Mouse (Mus musculus): ENCODE results near the gene Smim5.
"Not testable (repeated sequence)": the region's sequence is repeated elsewhere in the genome, so short reads cannot be mapped to it uniquely, and the experiment has no call there.

Gene Smim5

DNA sequence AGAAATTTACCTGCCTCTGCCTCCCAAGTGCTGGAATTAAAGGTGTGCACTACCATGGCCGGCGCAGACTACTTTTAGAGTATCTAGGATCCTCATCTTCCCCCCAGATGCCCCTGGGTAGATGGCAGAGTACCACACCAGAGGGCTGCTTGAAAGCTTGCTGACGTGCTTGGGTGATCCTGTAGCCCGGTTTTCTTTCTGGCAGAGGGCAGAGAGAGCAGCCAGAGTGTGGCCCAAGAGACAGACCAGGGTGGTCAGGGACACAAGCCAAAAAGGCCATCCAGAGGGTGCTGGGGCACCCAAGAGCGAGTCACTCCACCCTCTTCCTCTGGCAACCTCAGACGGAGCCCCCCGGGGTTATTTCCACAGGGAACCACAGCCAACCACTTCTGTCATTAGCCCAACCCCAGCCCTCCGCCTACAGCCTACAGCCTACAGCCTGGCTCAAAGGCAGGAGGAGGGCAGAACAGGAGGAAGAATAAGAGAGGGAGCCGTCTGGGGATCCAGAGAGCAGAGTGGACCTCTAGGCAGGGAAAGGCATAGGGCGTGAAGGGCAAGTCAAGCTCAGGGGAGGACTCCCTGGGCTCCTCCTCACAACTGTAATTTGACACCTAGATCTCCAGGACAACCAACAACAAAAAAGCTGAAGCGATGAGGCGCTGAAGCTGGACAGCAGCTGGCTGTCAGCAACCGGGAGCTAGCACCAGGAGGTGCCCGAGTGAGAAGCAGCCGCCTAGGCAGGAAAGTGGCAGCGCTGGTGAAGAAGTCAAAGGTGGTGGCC, at the start of gene Smim5:
Smim5 (plus strand) TSS at position 481 of the 781 bp plus-strand sequence.
- DNase-seq (ENCODE audit: low spot score): peak; percentile 89

DNA sequence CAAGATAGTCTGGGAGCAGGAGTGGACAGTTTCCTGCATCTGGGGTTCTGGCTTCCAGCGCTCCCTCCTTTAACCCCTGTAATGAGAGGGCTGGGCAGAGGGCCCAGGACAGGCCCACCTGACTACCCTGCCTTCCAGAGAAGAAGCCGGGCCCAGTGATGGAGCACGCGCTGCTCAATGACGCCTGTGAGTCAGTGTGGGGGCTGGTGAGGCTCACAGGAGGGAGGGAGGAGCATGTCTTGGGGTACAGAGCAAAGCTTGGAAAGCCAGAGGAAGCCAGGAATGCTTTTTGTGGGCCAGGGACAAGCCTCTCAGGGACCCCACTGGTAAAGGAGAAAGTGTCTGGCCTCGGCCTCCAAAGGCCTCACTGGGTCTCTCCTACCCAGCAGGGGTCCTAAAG, 45.1 kb upstream of the Smim5 start:
- DNase-seq (ENCODE audit: low spot score): no peak

DNA sequence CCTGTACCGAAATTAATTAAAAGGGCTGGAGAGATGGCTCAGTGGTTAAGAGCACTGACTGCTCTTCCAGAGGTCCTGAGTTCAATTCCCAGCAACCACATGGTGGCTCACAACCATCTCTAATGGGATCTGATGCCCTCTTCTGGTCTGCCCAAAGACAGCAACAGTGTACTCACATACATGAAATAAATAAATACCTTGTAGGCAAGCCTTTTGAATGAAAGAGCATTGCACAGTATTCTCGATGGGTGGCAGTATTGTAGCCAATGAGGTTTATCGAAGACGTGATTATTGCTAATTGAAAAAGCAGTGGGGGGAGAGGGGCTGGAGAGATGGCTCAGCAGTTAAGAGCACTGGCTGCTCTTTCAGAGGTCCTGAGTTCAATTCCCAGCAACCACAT, 42.6 kb upstream of the Smim5 start:
- DNase-seq (ENCODE audit: low spot score): not testable (repeated sequence)

DNA sequence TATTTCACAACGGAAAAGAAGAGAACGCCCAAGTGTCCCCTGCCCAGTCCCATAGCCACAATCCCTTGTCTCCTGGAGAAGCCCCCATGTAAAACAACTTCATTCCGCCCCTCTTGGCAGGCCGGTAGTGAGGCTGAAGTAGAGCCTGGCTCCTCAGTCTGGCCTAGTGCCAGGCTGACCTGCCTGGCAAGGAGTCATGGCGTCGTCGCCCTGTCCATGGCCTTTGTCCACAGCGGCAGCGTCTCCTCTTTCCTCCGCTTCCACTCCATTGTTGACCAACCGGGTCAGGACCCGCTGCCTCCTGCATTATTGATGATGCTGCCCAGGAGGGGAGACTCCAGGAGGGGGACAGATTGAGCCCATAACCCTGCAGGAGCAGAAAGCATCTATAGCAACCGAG, 41.8 kb upstream of the Smim5 start:
- no peak for DNase-seq (ENCODE audit: low spot score)

DNA sequence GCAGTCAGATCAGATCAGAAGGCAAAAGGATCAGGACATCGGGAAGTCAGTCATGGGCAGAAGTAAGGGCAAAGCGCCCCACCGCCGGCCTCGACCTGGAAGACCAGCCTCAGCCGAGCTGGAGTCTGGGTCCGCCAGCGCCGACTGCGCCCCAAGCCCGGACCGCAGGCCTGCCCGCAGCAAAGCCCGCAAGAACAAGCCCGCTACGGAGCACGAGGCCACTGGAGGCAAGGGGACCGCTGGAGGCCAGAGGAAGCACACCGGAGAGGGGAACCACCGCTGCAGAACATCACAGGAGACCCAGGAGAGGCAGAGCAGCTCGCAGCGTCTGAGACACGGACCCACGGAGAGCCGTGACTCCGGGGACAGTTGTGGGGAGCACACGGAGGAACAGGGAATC, 41.4 kb upstream of the Smim5 start, which contains the start of gene Myo15b:
Myo15b (plus strand) TSS at position 53 of the 400 bp plus-strand sequence.
- no peak for DNase-seq (ENCODE audit: low spot score)

DNA sequence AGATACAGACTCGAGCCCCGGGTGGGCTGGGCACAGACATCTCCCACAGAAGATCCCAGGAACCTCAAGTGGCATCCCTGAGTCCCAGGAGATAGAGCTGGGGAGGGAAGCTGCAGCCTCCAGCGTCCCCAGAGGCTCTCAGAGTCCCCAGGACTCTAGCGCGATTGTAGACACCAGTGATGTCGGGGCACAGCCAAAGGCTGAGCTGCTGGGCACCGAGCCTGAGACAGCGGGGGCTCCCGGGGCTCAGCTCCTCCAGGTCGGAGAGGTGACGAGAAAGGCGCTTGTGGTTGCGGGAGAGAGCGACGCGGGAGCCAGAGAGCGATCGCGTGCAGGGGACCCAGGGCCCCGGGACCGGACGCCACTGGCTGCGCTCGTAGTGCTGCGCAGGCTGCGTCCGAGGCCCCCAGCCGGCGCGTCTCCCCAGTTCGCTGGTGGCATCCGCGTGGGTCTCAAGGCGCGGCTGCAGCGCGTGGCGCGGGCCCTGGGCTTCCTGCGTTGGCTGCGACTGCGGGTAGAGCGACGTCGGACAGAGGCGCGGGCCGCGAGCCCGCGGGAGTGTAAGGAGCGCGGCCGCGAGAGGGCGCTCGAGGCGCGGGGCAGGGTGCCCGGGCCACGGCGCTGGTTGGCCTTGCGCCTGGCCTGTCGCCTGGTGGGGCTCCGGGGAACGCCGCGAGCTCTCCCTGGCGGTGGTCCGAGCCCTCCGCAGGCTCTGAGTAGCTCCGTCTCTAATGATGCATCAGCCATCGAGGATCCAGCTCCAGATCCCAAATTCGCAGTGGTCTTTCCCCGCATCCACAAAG, 40.4 kb upstream of the Smim5 start:
- peak; percentile 92 for DNase-seq (ENCODE audit: low spot score)

DNA sequence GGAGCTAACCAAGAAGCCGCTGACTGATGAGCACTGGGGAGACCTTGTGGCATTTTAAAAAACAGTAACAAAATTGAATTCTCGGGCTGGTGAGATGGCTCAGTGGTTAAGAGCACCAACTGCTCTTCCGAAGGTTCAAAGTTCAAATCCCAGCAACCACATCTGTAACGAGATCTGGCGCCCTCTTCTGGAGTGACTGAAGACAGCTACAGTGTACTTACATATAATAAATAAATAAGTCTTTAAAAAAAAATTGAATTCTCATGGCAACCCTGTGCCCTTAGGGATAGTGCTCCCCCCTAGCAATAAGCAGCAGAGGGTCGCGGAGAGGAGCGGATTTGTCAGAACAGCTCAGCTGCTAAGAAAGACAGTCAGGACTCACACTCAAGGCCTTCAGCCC, 35.9 kb upstream of the Smim5 start:
- DNase-seq (ENCODE audit: low spot score): no peak

DNA sequence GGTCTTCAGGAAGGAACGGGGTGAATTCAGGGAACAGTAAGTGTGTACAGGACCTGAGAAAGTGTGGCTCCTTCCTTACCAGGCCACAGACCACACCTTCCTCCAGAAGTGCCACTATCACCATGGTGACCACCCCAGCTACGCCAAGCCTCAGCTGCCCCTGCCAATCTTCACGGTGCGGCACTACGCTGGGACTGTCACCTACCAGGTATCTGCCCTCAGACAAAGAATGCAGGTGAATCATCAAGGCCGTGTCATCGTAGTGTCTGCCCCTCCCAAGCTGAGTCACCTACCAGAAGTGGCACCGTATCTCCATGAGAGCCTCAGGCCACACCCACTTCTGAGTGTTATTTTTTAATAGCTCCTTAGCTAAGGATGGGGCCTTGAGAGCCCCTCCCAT, 30.4 kb upstream of the Smim5 start:
- DNase-seq (ENCODE audit: low spot score): no peak

DNA sequence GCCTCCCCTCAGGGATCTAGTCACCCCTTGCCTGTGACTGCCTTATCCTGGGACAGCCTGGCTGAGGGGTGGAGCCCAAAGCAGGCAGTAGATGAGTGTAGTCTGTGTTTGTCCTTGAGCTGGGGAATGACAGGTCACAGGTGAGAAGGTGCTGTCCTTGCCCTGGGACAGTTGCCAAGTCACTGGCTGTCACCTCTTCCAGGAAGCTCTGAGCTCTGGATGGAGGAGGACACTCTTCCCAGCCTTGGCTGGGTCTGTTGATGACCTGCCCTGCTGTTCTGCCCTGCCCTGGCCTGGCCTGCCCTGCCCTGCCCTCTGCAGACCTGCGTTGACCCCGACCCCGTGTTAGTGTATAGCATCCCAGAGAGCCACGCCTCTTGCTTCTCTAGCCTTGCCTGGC, 27.3 kb upstream of the Smim5 start:
- DNase-seq (ENCODE audit: low spot score): no peak

DNA sequence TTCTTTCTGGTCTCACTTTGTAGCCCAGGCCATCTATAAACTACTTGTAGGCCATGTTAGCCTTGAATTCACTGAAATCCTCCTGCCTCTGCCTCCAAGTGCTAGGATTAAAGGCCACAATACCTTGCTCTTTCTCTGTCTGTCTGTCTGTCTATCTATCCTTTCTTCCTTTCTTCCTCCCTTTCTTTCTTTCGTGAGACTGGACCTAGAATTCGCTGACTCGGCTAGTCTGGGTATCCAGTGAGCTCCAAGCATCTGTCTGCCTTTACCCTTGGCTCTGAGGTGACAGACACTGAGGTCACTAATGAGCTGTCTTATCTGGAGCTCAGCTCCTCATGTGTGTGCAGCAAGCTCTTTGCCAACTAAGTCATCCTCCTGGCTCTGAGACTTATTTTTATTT, 23.8 kb upstream of the Smim5 start:
- no peak for DNase-seq (ENCODE audit: low spot score)

DNA sequence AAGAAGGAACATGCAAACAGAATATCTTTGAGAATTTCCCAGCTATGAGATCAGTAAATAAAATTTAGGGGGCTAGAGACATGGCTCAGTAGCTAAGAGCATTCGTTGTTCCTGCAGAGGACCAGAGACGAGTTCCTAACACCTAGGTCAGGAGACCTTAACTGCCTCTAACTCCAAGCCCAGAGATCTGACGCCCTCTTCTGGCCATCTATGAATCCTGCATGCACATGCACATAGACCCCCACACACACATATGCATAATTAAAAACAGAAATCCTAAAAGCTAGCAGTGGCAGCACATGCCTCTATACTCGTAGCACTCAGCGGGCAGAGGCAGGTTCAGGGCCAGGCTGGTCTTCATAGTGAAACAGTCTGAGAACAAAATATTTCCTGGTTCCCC, 23.3 kb upstream of the Smim5 start:
- no peak for DNase-seq (ENCODE audit: low spot score)

DNA sequence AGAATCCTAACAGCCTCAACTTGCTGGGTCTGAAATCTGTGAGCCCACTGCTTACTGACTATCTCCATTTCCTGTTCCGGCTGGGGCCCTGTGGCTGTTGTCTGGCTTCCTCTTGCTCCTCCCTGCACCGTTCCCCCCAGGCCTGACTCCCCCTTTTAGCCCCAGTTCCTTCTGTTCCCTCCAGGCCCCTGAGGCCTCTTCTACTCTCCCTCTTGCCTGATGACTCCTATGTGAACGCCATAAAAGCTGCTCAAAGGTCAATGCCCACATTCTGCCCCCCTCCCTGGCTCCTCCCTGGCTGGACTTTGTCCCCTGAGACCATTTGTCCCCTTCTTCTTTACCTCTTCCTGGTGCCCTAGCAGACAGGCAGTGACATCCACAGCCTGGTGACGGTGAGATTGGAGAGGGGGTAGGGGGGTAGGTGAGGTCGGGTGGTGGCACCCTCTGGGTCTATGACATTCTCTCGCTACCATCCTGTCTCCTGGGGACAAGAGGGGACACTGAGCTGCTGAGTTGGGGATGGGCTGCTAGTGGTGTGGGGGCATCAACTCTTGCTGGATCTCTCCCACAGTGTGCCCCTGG, 22.5 kb upstream of the Smim5 start:
- no peak for DNase-seq (ENCODE audit: low spot score)

DNA sequence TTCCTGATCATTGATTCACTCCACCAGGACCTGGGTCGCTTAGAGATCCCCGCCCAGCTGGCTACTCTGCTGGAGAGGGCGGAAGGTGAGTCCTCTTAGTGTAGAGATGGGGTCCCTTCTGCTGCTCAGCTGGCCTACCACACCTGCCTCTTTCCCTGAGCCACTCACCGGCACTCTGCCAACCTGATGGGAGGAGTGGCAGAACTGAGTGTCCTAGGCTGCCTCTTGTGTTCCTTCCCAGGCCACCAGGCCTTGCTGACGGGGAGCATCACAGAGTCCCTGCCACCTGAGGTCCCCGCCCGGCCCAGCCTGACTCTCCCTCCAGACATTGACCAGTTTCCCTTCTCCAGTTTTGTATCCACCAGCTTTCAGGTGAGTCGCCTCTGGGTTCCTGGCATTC, 21.7 kb upstream of the Smim5 start:
- no peak for DNase-seq (ENCODE audit: low spot score)

DNA sequence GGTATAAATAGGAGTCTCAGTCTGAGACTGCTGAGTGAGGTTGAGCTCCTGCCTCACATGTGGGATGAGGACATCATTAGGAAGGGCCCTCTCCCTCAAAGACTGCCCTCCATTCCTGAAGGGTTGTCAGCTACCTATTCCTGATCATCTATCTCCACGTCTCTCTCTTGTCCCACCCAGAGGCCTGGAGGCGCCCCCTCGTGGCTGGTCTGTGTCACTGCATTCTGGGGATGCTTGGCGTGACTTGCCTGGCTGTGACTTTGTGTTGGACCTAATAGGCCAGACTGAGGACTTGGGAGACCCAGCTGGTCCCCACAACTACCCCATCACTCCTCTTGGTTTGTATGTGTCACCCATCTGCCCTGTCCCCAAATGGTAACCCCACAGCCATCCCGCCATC, 18.8 kb upstream of the Smim5 start:
- peak; percentile 41 for DNase-seq (ENCODE audit: low spot score)

DNA sequence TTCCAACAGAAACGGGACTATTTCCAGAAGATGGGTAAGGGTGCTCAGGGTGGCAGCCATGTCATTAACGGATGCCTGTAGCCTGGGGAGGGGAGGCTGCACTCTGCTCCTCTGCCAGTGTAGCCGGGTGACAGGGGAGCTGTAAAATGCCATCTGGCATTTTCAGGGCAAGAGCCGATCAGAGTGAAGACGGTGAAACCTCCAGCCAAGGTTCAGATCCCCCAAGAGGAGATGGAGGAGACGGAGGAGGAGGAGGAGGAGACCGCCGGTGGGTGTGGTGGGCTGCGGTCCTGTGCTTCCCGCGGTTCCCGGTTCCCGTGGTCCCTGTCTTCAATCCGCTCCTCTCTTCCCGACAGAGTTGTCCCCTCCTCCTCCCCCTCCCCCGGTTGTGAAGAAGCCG, 16.5 kb upstream of the Smim5 start:
- no peak for DNase-seq (ENCODE audit: low spot score)

DNA sequence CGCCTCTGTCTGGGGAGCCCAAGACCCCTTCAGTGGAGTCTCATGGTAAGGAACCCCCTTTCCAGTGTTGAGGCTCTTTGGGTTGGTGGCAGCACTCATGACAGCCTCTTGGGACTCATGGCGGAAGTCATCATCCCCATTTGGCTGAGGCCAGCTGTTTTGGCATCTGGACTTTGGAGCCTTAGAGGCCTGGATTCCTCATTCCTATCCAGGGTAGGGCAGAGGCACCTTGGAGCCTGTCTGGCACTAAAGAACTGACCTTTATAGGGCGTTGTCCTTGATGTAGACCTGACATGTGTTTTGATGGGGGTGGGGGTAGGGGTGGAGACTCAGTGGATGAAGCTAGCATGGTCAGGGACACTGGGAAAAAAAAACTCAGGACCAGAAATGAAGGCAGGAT, 15.4 kb upstream of the Smim5 start:
- DNase-seq (ENCODE audit: low spot score): no peak

DNA sequence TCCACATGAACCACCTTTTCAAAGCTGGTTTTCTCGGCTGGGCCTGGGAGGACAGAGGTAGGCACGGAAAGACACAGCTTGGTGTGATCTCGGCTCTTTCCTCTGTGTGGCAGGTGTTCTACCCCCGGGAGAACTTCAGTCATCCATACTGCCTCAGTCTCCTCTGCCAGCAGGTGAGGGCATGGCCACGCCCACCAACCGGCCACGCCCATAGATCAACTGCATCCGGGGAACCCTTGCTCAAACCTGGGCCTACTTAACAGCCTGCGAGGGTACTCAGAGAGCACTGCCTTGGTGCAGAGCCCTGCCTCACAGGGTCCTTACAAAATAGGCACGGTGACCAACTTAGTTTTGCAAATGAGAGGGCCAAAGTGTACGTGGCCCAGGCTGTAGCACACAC, 14.5 kb upstream of the Smim5 start:
- DNase-seq (ENCODE audit: low spot score): no peak

DNA sequence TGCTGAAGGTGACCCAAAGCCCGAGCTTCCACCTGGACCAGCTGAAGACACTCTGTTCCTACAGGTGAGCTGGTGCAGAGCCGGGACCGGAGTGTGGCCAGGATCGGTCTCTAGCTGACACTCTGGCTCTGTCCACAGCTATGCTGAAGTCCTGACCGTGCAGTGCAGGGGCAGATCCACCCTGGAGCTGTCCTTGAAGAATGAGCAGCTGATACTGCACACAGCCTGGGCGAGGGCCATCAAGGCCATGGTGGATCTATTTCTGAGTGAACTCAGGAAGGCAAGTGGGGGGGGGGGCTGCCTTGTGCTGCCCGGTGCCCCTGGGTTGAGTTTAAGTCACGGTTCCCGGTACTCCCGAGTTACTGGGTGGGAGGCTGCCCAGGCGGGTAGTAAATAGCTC, 13.3 kb upstream of the Smim5 start:
- no peak for DNase-seq (ENCODE audit: low spot score)

DNA sequence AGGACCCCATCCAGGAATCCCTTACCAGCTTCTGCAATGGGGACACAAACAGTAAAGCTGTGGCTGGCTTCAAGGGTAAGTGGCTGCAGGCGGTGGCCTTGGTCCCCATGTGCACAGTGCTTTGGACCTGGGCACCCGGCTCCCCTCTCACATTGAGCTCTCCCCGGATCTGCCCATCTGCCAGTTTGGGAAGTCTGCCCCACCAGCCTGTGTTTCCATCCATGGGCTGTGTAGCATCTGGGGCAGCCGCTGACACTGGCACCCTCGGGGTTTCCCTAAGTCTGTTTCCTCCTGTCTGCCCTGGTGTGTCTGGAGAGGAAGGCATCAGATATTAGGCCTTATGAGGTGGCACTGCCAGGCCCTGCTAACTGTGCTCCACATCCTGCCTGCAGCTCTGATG, 11.7 kb upstream of the Smim5 start:
- no peak for DNase-seq (ENCODE audit: low spot score)

DNA sequence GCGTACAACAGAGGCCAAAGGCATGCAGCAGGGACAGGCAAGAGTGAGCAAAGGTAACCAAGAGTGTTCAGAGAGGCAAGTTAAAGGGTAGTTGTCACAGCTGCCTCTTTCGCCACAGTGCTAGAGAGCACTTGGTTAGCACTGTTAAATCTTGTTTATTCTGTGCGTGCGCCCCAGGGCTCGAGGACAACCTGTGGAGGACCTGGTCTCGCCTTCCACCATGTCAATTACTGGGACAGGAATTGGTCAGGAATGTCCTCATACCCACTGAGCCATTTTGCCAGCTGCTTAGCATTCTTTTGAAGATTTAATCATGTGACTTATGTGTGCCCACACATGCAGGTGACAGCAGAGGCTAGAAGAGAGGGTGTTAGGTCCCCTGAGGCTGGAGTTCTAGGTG, 10.6 kb upstream of the Smim5 start:
- no peak for DNase-seq (ENCODE audit: low spot score)

DNA sequence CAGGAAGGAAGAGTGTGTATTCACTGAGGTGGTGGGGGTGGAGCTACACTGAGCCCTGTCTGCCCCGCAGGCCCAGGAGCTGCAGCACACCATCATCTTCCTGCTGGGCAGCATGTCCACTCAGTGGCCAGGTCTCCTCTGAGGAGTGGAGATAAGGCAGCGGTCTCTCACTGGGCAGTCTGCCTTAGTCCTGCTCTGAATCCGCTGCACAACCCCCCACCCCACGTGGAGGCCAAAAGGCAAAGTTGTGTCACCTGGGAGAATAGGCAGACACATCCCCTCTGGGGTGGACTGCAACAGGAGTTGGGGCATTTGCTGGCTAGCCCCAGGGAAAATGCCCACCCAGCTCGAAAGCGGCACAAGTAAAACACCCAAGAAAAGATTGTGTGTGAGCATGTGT, 7.6 kb upstream of the Smim5 start:
- DNase-seq (ENCODE audit: low spot score): no peak

DNA sequence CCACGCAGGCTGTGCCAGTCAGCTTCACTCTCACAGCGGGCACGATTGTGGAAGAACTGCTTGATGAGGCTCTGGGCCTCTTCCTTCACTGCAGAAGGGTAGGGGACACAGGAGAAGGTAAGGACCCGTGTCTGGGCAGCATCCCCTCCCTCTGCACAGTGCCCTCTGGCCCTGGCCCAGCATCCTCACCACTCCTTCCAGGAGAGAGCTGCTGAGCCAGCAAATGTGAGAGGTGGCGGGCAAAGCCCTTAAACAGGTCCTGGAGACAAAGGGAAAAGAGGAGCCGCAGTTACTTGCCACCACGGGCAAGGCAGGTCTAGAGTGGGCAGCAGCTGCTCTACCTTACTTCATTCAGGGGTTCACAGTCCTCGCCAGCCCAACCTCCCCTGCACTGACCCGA, 6.7 kb upstream of the Smim5 start:
- no peak for DNase-seq (ENCODE audit: low spot score)
